Mouse (Mus musculus) liver, postnatal 0 days (tissue): ENCODE measurements at regions not wholly inside any gene's neighbourhood (a gene's known extent, or its start where the extent isn't known, plus 50 kb on each side); places are given as distances from the start of the nearest gene placed in this dataset.

Experiments
- ATAC-seq: fragments of 200-750 bp; cut with Nextera tagmentation; 2 replicates; pipeline ENCODE4 v1.8.0; 2017; ENCODE audit warnings: mild to moderate bottlenecking, moderate library complexity
- DNase-seq: peaks from one replicate; pipeline ENCODE4 v3.0.0-alpha.2; 2016
- H3K27ac ChIP-seq: fragments of 300-500 bp; sonication (generic); 2 replicates; pipeline ENCODE4 v1.5.1; 2014; ENCODE audit warnings: antibody characterized with exemption, moderate library complexity, mild to moderate bottlenecking, low read depth
- H3K27me3 ChIP-seq: fragments of 300-500 bp; sonication (generic); 2 replicates; pipeline ENCODE4 v1.6.1; 2014; ENCODE audit warnings: low read length, control low read depth, mixed read lengths; ENCODE audit not compliant: insufficient read depth
- H3K36me3 ChIP-seq: fragments of 300-500 bp; sonication (generic); replicated peaks from 2 replicates; pipeline ENCODE4 v1.6.1; 2014; ENCODE audit warnings: mild to moderate bottlenecking, control low read depth, low read length, moderate library complexity, mixed read lengths; ENCODE audit not compliant: insufficient read depth
- H3K4me1 ChIP-seq: fragments of 300-500 bp; sonication (generic); 2 replicates; pipeline ENCODE4 v1.6.1; 2014; ENCODE audit warnings: antibody characterized with exemption, mild to moderate bottlenecking, control low read depth; ENCODE audit not compliant: insufficient read depth
- H3K4me2 ChIP-seq: fragments of 300-500 bp; sonication (generic); 2 replicates; pipeline ENCODE4 v1.6.1; 2014; ENCODE audit warnings: low read depth, mild to moderate bottlenecking, low read length, moderate library complexity, mixed read lengths
- H3K4me3 ChIP-seq: fragments of 300-500 bp; sonication (generic); 2 replicates; pipeline ENCODE4 v1.5.1; 2014; ENCODE audit warnings: low read depth, low read length
- H3K9ac ChIP-seq: fragments of 300-500 bp; sonication (generic); replicated peaks from 2 replicates; pipeline ENCODE4 v1.6.1; 2014; ENCODE audit warnings: mild to moderate bottlenecking, moderate library complexity
- H3K9me3 ChIP-seq: fragments of 300-500 bp; sonication (generic); 2 replicates; pipeline ENCODE4 v1.6.1; 2016; ENCODE audit warnings: mild to moderate bottlenecking, control low read depth, low read length, mixed read lengths
- CTCF ChIP-seq: sonication (generic); IDR thresholded peaks from 2 replicates; pipeline ENCODE4 v1.5.1; 2016; ENCODE audit warnings: antibody characterized with exemption, low read depth
- EP300 ChIP-seq: IDR thresholded peaks from 2 replicates; pipeline ENCODE4 v1.6.1; 2016; ENCODE audit warnings: antibody characterized with exemption, low read depth, mild to moderate bottlenecking
- WGBS: fragments of 180-500 bp; shearing (Covaris S2); extraction: QIAGEN DNeasy Blood & Tissue Kit; methylation state at CpG from one replicate; pipeline ENCODE4 v1.1.7; 2014; ENCODE audit not compliant: insufficient replicate concordance; 5-methylcytosine and 5-hydroxymethylcytosine counted together

DNA sequence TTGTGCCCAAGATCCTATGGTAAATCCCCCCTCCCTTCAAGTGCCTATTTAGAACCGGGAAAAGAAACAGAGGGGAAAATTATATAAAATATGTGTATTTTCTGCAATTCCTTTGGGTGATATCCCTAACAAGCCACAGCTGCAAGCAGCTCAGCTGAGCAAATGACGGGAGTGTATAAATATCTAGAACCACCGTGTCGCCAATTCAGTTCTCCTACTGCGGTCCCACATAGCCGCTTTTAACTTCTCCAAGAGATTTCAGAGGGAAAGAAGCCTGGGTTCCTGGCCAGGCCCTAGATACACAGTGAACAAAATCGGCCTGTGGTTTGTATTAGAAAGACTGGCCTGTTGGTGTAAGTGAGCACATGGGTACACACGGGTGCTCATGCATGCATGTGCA, 202.7 kb downstream of the Rpl10-ps3 start:
- no peak overlapping the region for H3K9ac ChIP-seq
- H3K4me3 ChIP-seq: no peak overlapping the region
- H3K4me2 ChIP-seq: no peak overlapping the region
- ATAC-seq (no peak), DNase-seq (no peak)
- TF ChIP-seq EP300 (no peak), CTCF (no peak)
- H3K27ac ChIP-seq: no peak overlapping the region
- no peaks in the 10 kb centered on the region for H3K9me3 ChIP-seq
- H3K27me3 ChIP-seq: no peaks in the 10 kb centered on the region
- H3K36me3 ChIP-seq: no peaks in the 10 kb centered on the region
- H3K4me1 ChIP-seq: no peaks in the 10 kb centered on the region
- WGBS: 84% methylated on average over 8 of the region's 8 CpGs

DNA sequence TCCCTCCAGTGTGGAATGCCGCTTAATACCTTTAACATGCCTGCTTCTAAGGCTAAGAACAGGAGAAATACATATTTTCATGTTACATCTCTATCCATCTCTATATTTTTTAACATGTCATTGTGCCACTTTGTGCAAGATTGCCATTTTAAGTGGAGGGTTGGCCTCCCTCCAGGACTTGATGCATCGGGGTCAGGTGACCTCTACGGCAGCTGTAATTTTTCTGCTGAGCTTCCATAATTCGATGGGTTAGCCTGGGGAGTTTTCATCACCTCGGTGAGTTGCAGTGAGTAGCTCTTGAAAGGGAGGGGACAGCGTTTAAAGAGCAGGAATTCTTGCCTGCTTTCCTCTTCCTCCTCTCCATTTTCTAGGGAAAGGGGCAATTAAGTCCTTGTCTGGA, 203.6 kb downstream of the Rpl10-ps3 start:
- DNase-seq (no peak), ATAC-seq (no peak)
- 62% methylated on average over 6 of the region's 6 CpGs for WGBS
- Histone ChIP-seq H3K27ac (no peak overlapping the region), H3K4me1 (no peaks in the 10 kb centered on the region), H3K9me3 (no peaks in the 10 kb centered on the region), H3K27me3 (no peaks in the 10 kb centered on the region), H3K36me3 (no peaks in the 10 kb centered on the region), H3K4me2 (no peak overlapping the region), H3K4me3 (no peak overlapping the region), H3K9ac (no peak overlapping the region)
- TF ChIP-seq EP300 (no peak), CTCF (no peak)

DNA sequence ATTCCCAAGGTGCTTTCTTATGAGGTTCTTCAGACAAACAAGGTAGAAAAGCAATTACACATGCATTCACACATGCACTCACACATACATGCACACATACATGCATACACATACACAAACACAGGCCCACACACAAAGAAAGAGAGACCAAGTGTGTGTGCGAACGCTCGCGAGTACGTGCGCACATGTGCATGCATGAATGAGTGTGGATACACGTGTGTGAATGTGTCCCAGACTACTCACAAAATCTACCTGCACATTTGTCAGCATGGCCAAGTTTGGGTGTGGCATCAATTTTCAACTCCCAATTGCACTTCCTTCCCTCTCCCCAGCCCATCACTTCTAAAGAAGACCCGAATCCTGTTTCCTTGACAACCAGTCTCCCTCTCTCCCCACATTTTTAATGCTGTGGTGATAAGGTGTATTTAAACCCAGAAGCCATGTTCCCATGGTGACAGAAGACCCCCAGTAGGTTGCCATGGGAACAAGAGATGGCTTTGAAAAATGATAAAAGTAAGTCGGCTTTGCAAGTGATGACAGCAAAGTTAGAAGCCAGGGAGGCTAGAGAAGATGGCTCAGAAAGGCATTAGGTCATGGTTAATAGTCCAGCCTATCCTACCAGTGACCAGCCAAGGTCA, 206.3 kb downstream of the Rpl10-ps3 start:
- Histone ChIP-seq H3K4me1 (no peaks in the 10 kb centered on the region), H3K9ac (no peak overlapping the region), H3K4me3 (no peak overlapping the region), H3K27me3 (no peaks in the 10 kb centered on the region), H3K27ac (no peak overlapping the region), H3K36me3 (no peaks in the 10 kb centered on the region), H3K4me2 (no peak overlapping the region), H3K9me3 (no peaks in the 10 kb centered on the region)
- WGBS: 86% methylated on average over 9 of the region's 9 CpGs
- DNase-seq: no peak
- TF ChIP-seq EP300 (no peak), CTCF (no peak)
- no peak for ATAC-seq

- Histone ChIP-seq H3K9ac (no peak overlapping the region), H3K4me1 (no peaks in the 10 kb centered on the region), H3K9me3 (no peaks in the 10 kb centered on the region), H3K4me3 (no peak overlapping the region), H3K36me3 (no peaks in the 10 kb centered on the region), H3K27ac (no peak overlapping the region), H3K4me2 (no peak overlapping the region), H3K27me3 (no peaks in the 10 kb centered on the region)
- no peak for DNase-seq
- whole genome bisulfite sequencing: 65% methylated on average over 1 of the region's 1 CpGs
- ATAC-seq: no peak
- TF ChIP-seq CTCF (no peak), EP300 (no peak)
Observed at GRCm38 (mm10) chr9:50136636-50136985, 208.2 kb downstream of the Rpl10-ps3 start.

DNA sequence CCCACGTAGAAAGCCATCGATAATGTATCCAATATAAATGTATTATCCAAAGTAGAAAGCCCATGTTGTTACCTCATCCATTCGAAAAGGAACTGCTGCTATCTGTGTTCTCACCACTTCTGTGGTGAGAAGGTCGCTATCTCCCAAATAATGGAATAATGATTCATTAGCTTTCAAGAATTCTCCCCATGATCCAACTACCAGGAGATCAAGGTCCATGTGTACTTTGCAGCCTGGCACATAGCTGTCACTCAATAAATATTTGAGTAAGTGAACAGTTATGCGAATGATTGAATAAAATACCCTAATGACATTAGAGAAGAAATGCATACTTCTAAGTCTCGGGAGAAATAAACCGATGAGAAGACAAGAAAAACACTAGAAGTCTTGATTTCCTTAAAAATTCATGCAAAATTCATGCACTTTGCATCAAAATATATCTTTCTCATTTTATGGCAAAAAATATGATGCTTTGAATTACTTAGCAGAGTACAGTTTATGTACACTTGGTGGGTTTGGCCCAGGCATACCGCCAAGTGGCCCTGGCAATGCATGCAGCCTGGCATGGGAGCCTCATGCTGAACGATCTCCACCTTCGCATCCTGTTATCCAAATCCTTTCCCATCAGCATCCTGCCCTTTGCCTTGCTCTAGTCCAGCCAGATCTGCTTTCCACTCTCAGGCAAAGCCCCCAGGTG, 208.7 kb downstream of the Rpl10-ps3 start:
- Histone ChIP-seq H3K27ac (no peak overlapping the region), H3K4me1 (no peaks in the 10 kb centered on the region), H3K9ac (no peak overlapping the region), H3K4me3 (no peak overlapping the region), H3K27me3 (no peaks in the 10 kb centered on the region), H3K4me2 (no peak overlapping the region), H3K36me3 (no peaks in the 10 kb centered on the region), H3K9me3 (no peaks in the 10 kb centered on the region)
- WGBS: 71% methylated on average over 10 of the region's 10 CpGs
- DNase-seq: no peak
- no peak for TF ChIP-seq EP300
- TF ChIP-seq CTCF: no peak
- ATAC-seq: no peak

DNA sequence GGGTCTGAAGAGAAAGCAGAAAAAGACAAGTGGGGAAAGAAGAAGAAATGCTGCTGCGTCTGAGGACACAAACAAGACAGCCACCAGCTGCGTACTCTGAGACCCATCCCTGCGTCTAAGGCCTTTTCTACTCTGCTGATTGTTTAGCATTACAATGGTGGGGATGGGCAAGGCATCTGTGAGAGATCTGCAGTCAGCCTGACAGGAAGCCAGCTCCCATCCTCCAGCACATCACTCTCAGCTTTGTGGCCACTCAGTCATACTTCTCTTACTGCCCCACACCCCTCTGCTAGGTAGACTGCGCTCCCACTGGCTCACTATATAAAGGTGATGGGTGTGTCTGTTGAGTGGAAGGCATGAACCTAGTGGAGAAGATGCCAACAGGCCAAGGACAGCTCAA, 220.5 kb downstream of the Rpl10-ps3 start:
- TF ChIP-seq CTCF (no peak), EP300 (no peak)
- H3K27me3 ChIP-seq: no peaks in the 10 kb centered on the region
- 57% methylated on average over 4 of the region's 4 CpGs for WGBS
- H3K4me3 ChIP-seq: no peak overlapping the region
- H3K4me2 ChIP-seq: no peak overlapping the region
- H3K4me1 ChIP-seq: no peaks in the 10 kb centered on the region
- H3K9me3 ChIP-seq: no peaks in the 10 kb centered on the region
- no peak overlapping the region for H3K27ac ChIP-seq
- no peak overlapping the region for H3K9ac ChIP-seq
- H3K36me3 ChIP-seq: no peaks in the 10 kb centered on the region
- DNase-seq (no peak), ATAC-seq (no peak)
